Mouse (Mus musculus): ENCODE results near the gene Shisa6. TPM values are rescaled to one million over a fixed set of nuclear protein-coding genes. Genes with fewer than 3 reads are reported as not detected.
"Not testable (repeated sequence)": the region's sequence is repeated elsewhere in the genome, so short reads cannot be mapped to it uniquely, and the experiment has no call there.

The Shisa6 gene
- polyA plus RNA-seq, 1 experiment = 0.63 TPM

DNA sequence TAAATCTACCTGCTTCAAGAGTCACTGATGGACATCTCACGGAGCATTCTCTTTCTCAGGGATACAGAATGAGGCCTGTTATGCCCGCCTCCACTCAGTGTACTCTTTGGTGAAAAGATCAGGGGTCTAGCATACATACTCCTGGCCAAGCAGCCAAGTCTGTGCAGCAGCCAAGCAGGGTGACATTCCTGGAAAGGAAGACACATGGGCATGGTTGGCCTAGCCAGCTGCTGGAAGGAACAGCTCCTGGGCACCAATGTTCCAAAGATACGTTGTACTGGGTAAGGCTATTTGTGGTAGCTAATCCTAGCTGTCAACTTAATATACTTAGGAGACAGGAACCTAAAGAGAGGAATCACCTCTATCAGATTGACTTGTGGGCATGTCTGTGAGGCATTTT, 31.4 kb downstream of the Shisa6 start:
- Histone ChIP-seq H3K36me3 (ENCODE audit: control insufficient read depth, insufficient read depth, low read length) (no peaks in the 10 kb centered on the region), H3K27ac (ENCODE audit: insufficient read depth, low read length) (no peak overlapping the region), H3K4me3 (ENCODE audit: extremely low read depth, insufficient read depth, insufficient read length) (no peak overlapping the region), H3K4me1 (ENCODE audit: control insufficient read depth, insufficient read depth, insufficient read length) (no peaks in the 10 kb centered on the region), H3K27me3 (ENCODE audit: control insufficient read depth, insufficient read depth, low read length) (no peaks in the 10 kb centered on the region)
- WGBS = 78% methylated on average over 3 of the region's 3 CpGs
- no peak for TF ChIP-seq CTCF (IDR thresholded peaks at IDR 0.05; ENCODE audit: extremely low read depth, insufficient read depth, insufficient read length, insufficient replicate concordance)
- no peak for TF ChIP-seq POLR2A (IDR thresholded peaks at IDR 0.05; ENCODE audit: low read depth, low read length)
- no peak for DNase-seq (ENCODE audit: low read depth in 1 of 2, low spot score in 2 of 2)

DNA sequence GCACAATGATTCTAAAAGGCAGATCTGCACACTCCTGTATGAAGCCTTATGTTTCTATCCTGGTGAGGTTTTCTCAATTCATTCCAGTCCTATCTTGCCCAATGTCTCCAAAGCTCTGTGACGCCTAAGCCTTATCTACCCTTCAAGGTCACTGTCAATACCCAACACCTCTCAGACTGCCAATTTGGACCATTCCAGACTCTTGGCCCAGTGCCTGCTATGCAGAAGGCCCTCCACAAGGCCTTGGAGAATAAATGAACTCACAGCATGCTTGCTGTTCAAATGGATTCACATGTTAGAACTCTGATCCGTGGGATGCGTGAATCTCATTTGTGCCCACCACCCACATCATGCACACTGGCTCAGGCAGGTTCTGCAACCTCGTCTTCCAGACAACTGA, 38.0 kb downstream of the Shisa6 start:
- DNase-seq (ENCODE audit: low read depth in 1 of 2, low spot score in 2 of 2) = no peak
- no peaks in the 10 kb centered on the region for H3K36me3 ChIP-seq (ENCODE audit: control insufficient read depth, insufficient read depth, low read length)
- no peaks in the 10 kb centered on the region for H3K27me3 ChIP-seq (ENCODE audit: control insufficient read depth, insufficient read depth, low read length)
- H3K4me1 ChIP-seq (ENCODE audit: control insufficient read depth, insufficient read depth, insufficient read length) = no peaks in the 10 kb centered on the region
- H3K4me3 ChIP-seq (ENCODE audit: extremely low read depth, insufficient read depth, insufficient read length) = no peak overlapping the region
- no peak overlapping the region for H3K27ac ChIP-seq (ENCODE audit: insufficient read depth, low read length)
- no peak for TF ChIP-seq CTCF (IDR thresholded peaks at IDR 0.05; ENCODE audit: extremely low read depth, insufficient read depth, insufficient read length, insufficient replicate concordance)
- no peak for TF ChIP-seq POLR2A (IDR thresholded peaks at IDR 0.05; ENCODE audit: low read depth, low read length)
- WGBS = 82% methylated on average over 4 of the region's 4 CpGs

DNA sequence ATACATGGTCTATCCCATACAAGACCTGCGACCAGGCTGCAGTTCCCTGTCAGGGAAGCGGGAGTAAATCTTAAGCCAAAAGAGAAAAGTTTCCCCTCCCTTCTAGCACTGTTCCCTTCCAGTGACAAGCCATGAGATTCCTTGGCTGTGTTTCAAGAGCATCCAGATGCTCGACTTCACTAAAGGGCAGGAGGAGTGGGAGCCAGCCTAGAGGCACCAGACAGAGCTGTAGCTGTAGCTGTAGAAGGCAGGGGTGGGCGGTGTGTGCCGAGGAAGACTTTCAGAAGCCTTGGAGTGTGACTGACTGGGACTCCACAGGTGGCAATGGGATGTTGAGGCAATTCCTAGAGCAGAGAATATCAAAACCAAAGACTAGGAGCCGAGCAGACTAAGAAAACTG, 43.3 kb downstream of the Shisa6 start:
- H3K27me3 ChIP-seq (ENCODE audit: control insufficient read depth, insufficient read depth, low read length) = no peaks in the 10 kb centered on the region
- H3K4me3 ChIP-seq (ENCODE audit: extremely low read depth, insufficient read depth, insufficient read length) = no peak overlapping the region
- DNase-seq (ENCODE audit: low read depth in 1 of 2, low spot score in 2 of 2) = no peak
- no peaks in the 10 kb centered on the region for H3K36me3 ChIP-seq (ENCODE audit: control insufficient read depth, insufficient read depth, low read length)
- no peaks in the 10 kb centered on the region for H3K4me1 ChIP-seq (ENCODE audit: control insufficient read depth, insufficient read depth, insufficient read length)
- no peak overlapping the region for H3K27ac ChIP-seq (ENCODE audit: insufficient read depth, low read length)
- TF ChIP-seq CTCF (IDR thresholded peaks at IDR 0.05; ENCODE audit: extremely low read depth, insufficient read depth, insufficient read length, insufficient replicate concordance) = no peak
- TF ChIP-seq POLR2A (IDR thresholded peaks at IDR 0.05; ENCODE audit: low read depth, low read length) = no peak
- 83% methylated on average over 6 of the region's 6 CpGs for WGBS

DNA sequence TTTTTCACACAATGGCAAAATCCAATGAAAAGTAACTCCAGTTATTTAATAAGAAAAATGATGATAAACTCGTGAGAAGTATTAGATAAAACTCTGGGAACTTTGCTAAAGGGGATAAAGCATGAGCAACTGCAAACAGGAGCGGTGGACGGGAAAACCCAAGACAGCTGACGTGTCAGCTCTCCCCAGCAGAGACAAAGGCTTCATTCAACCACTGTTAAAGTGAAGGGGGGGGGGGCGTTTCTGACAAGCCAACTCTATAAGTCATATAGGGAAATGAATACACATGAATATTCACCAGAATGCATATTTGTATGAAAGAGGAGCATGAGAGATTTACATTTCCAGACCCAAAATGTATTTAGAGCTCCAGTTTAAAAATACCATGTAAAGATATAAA, 83.1 kb downstream of the Shisa6 start:
- Histone ChIP-seq H3K4me1 (ENCODE audit: control insufficient read depth, insufficient read depth, insufficient read length) (no peaks in the 10 kb centered on the region), H3K27ac (ENCODE audit: insufficient read depth, low read length) (no peak overlapping the region), H3K27me3 (ENCODE audit: control insufficient read depth, insufficient read depth, low read length) (no peaks in the 10 kb centered on the region), H3K36me3 (ENCODE audit: control insufficient read depth, insufficient read depth, low read length) (no peaks in the 10 kb centered on the region), H3K4me3 (ENCODE audit: extremely low read depth, insufficient read depth, insufficient read length) (no peak overlapping the region)
- no peak for TF ChIP-seq POLR2A (IDR thresholded peaks at IDR 0.05; ENCODE audit: low read depth, low read length)
- TF ChIP-seq CTCF (IDR thresholded peaks at IDR 0.05; ENCODE audit: extremely low read depth, insufficient read depth, insufficient read length, insufficient replicate concordance) = no peak
- 72% methylated on average over 5 of the region's 5 CpGs for WGBS
- no peak for DNase-seq (ENCODE audit: low read depth in 1 of 2, low spot score in 2 of 2)

DNA sequence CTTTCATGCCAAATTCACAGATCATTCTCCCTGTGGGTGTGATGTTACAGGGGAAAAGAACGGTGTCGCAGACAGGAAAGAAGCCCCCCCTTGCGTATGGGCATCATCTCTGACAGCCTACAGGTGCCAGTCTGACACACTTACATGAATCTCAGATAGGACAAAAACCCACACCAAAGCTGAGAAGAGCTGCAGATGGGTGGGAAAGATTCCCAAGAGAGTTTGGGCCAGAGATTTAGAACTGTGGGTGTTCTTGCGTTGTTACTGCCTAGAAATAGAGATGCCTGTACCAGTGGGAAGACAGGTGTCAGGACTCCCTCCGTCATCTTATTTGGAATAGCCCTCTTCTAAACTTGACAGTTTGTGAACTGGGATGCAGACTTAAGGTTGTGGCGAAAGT, 99.6 kb downstream of the Shisa6 start:
- H3K27me3 ChIP-seq (ENCODE audit: control insufficient read depth, insufficient read depth, low read length) = no peaks in the 10 kb centered on the region
- H3K27ac ChIP-seq (ENCODE audit: insufficient read depth, low read length) = no peak overlapping the region
- 92% methylated on average over 6 of the region's 6 CpGs for WGBS
- no peaks in the 10 kb centered on the region for H3K36me3 ChIP-seq (ENCODE audit: control insufficient read depth, insufficient read depth, low read length)
- DNase-seq (ENCODE audit: low read depth in 1 of 2, low spot score in 2 of 2) = no peak
- no peaks in the 10 kb centered on the region for H3K4me1 ChIP-seq (ENCODE audit: control insufficient read depth, insufficient read depth, insufficient read length)
- H3K4me3 ChIP-seq (ENCODE audit: extremely low read depth, insufficient read depth, insufficient read length) = no peak overlapping the region
- no peak for TF ChIP-seq POLR2A (IDR thresholded peaks at IDR 0.05; ENCODE audit: low read depth, low read length)
- TF ChIP-seq CTCF (IDR thresholded peaks at IDR 0.05; ENCODE audit: extremely low read depth, insufficient read depth, insufficient read length, insufficient replicate concordance) = no peak

DNA sequence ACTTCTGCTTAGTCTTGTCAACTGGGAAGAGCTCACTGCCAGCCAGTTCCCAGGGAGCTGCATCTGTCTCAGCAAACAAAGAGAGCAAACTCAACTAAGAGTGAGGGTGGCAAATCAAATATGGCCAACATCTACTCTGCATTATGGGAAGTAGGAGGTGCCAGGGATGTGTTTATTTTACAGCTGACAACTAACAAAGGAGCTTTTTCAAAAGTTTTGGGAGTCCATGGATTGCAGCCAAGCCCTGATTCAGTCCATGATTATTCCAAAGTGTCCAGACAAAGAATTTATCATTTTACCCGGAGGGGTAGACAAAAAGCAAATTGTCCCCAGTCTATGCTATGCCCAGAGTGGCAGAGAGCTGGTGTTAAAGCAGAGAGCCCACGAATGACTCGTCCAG, 107.5 kb downstream of the Shisa6 start:
- Histone ChIP-seq H3K27ac (ENCODE audit: insufficient read depth, low read length) (no peak overlapping the region), H3K4me3 (ENCODE audit: extremely low read depth, insufficient read depth, insufficient read length) (no peak overlapping the region), H3K4me1 (ENCODE audit: control insufficient read depth, insufficient read depth, insufficient read length) (no peaks in the 10 kb centered on the region), H3K36me3 (ENCODE audit: control insufficient read depth, insufficient read depth, low read length) (no peaks in the 10 kb centered on the region), H3K27me3 (ENCODE audit: control insufficient read depth, insufficient read depth, low read length) (no peaks in the 10 kb centered on the region)
- WGBS = 87% methylated on average over 3 of the region's 3 CpGs
- DNase-seq (ENCODE audit: low read depth in 1 of 2, low spot score in 2 of 2) = no peak
- TF ChIP-seq CTCF (IDR thresholded peaks at IDR 0.05; ENCODE audit: extremely low read depth, insufficient read depth, insufficient read length, insufficient replicate concordance) (no peak), POLR2A (IDR thresholded peaks at IDR 0.05; ENCODE audit: low read depth, low read length) (no peak)

DNA sequence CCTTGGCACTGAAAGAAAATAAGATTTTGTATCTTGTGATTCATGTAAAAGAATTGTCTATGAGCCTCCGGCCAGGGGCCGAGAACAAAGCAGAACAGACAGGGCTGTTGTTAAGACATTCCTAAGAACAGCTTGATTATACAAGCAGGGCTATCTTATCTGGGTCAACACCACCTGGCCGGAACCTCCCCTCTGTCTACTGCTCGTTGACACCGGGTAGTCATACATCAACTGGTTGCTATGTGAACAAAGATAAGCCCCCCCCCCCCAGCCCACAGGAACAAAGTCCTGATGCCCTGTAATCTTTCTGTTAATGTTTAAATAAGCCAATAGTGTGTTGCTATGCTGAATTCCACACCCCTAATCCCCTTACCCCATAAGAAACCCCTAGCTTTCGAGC, 117.0 kb downstream of the Shisa6 start:
- DNase-seq (ENCODE audit: low read depth in 1 of 2, low spot score in 2 of 2); H3K27ac ChIP-seq (ENCODE audit: insufficient read depth, low read length); H3K36me3 ChIP-seq (ENCODE audit: control insufficient read depth, insufficient read depth, low read length); H3K4me1 ChIP-seq (ENCODE audit: control insufficient read depth, insufficient read depth, insufficient read length); H3K4me3 ChIP-seq (ENCODE audit: extremely low read depth, insufficient read depth, insufficient read length); H3K27me3 ChIP-seq (ENCODE audit: control insufficient read depth, insufficient read depth, low read length): not testable (repeated sequence)
- WGBS = 85% methylated on average over 6 of the region's 6 CpGs

Data from spleen, adult 2 months (tissue).